Mouse (Mus musculus): Measurements from ENCODE around the gene Rpp25l.
"Not testable (repeated sequence)": the region's sequence is repeated elsewhere in the genome, so short reads cannot be mapped to it uniquely, and the experiment has no call there.

DNA sequence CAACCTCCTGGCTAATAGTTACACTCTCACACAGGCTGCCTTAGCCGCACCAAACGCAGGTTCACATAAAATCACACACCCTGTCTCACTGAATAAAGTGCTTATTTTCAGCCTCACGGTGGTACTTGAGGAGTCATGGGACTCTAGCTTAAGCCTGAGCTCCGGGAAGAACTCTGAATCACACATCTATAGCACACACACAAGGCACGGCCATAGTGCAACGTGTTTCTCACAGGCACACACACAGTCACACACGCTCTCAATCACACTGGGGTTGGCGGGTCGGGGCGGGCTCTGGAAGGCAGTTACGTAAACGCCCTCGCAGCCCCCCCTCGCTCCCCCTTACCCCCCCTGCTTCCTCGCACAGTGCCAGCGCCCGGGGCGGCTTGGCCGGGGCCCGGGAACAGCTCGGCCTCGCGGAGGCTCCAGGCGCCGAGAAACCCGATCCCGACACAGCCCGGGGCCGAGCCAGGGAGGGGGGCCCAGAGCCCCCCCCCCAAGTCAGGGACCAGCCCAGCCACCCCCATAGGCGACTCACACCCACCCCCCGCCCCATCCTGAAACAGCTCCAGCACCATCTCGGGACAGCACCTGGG is 14.8 kb downstream of the Rpp25l start:
- TF ChIP-seq MAFK (IDR thresholded peaks at IDR 0.05; ENCODE audit: insufficient read depth, low read depth, low read length); HCFC1 (IDR thresholded peaks at IDR 0.05; ENCODE audit: borderline replicate concordance, insufficient read depth, low read length); ZC3H11A (IDR thresholded peaks at IDR 0.05; ENCODE audit: borderline replicate concordance, low read depth, low read length): not testable (repeated sequence)

All from ES-E14 (cell line).